Mouse (Mus musculus): ENCODE data around the gene 2210011C24Rik.

DNA sequence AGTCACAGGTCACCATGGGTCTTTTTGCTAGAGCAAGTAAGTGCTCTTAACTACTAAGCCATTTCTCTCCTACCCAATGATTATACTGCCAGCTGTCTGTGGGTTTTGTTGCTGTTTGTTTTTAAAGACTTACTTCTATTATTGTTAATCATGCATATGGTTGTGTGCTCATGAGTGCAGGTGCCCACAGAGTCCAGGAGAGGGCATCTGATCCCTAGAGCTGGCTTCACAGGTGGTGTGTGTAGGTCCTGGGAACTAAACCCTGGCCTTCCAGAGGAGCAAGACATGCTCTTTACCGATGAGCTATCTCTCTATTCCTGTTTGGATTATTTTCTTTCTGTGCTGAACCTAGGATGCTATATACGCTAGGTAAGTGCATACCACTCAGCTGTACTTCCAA, 47.3 kb upstream of the 2210011C24Rik start:
- TF ChIP-seq POLR2A (IDR thresholded peaks at IDR 0.05; ENCODE audit: borderline replicate concordance, insufficient read depth, low read length) (no peak), CTCF (IDR thresholded peaks at IDR 0.05; ENCODE audit: borderline replicate concordance, insufficient read depth, low read depth, low read length) (no peak)
